Mouse (Mus musculus) embryonic facial prominence, embryonic 15.5 days (tissue): ENCODE data around the gene Slamf9. TPM values are rescaled to one million over a fixed set of nuclear protein-coding genes. Genes with fewer than 3 reads are reported as not detected.

Experiments
- ATAC-seq: fragments of 200-750 bp; cut with Nextera tagmentation; 2 replicates; pipeline ENCODE4 v1.8.0; 2017; ENCODE audit warnings: low read depth, moderate TSS enrichment; ENCODE audit not compliant: insufficient number of reproducible peaks, low FRiP score, low TSS enrichment
- H3K27ac ChIP-seq: fragments of 300-500 bp; sonication (generic); replicated peaks from 2 replicates; pipeline ENCODE4 v1.5.1; 2015; ENCODE audit warnings: mild to moderate bottlenecking, inconsistent platforms
- H3K27me3 ChIP-seq: fragments of 300-500 bp; sonication (generic); 2 replicates; pipeline ENCODE4 v1.6.1; 2015; ENCODE audit warnings: inconsistent platforms
- H3K36me3 ChIP-seq: fragments of 300-500 bp; sonication (generic); 2 replicates; pipeline ENCODE4 v1.6.1; 2015; ENCODE audit warnings: mild to moderate bottlenecking, inconsistent platforms
- H3K4me1 ChIP-seq: fragments of 300-500 bp; sonication (generic); 2 replicates; pipeline ENCODE4 v1.6.1; 2015; ENCODE audit warnings: inconsistent platforms
- H3K4me2 ChIP-seq: fragments of 300-500 bp; sonication (generic); replicated peaks from 2 replicates; pipeline ENCODE4 v1.6.1; 2015; ENCODE audit warnings: mild to moderate bottlenecking, inconsistent platforms
- H3K4me3 ChIP-seq: fragments of 300-500 bp; sonication (generic); replicated peaks from 2 replicates; pipeline ENCODE4 v1.5.1; 2015; ENCODE audit warnings: mild to moderate bottlenecking, inconsistent platforms
- H3K9ac ChIP-seq: fragments of 300-500 bp; sonication (generic); 2 replicates; pipeline ENCODE4 v1.6.1; 2015; ENCODE audit warnings: inconsistent platforms
- H3K9me3 ChIP-seq: fragments of 300-500 bp; sonication (generic); replicated peaks from 2 replicates; pipeline ENCODE4 v1.6.1; 2016; ENCODE audit warnings: inconsistent platforms
- WGBS: fragments of 180-500 bp; shearing (Covaris S2); methylation state at CpG from one replicate; pipeline ENCODE4 v1.1.7; 2015; 5-methylcytosine and 5-hydroxymethylcytosine counted together
- polyA plus RNA-seq: library from polyadenylated mRNA; unstranded; fragments of >200 nt; fragmentation: Nextera tagmentation; extraction: Ambion mirVana; gene quantifications from 2 replicates; pipeline ENCODE4 v1.2.1, GENCODE M21; 2015

Gene Slamf9
- polyA plus RNA-seq, 1 experiment from 2014 or later = 0.85 TPM

DNA sequence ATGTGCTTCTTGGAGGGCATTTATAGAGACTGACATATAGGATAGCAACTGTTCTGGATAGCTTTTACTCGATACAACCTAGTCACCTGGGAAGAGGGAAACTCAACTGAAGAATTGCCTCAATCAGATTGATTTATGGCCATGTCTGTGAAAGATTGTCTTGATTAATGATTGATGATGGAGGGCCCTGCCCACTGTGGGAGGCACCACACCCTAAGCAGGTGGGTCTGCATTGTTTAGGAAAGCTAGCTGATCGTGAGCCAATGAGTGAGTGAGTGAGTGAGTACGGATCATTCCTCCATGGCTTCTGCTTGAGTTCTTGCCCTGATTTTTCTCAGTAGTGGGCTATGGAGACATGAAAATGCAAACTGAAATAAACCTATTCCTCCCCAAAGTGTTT is 34.6 kb upstream of the Slamf9 start:
- H3K4me2 ChIP-seq = no peak overlapping the region
- no peaks in the 10 kb centered on the region for H3K27me3 ChIP-seq
- H3K4me3 ChIP-seq = no peak overlapping the region
- no peak overlapping the region for H3K9ac ChIP-seq
- ATAC-seq = no peak
- WGBS = 88% methylated on average over 3 of the region's 3 CpGs
- no peak overlapping the region for H3K27ac ChIP-seq
- no peaks in the 10 kb centered on the region for H3K9me3 ChIP-seq
- no peaks in the 10 kb centered on the region for H3K4me1 ChIP-seq
- H3K36me3 ChIP-seq = no peaks in the 10 kb centered on the region

DNA sequence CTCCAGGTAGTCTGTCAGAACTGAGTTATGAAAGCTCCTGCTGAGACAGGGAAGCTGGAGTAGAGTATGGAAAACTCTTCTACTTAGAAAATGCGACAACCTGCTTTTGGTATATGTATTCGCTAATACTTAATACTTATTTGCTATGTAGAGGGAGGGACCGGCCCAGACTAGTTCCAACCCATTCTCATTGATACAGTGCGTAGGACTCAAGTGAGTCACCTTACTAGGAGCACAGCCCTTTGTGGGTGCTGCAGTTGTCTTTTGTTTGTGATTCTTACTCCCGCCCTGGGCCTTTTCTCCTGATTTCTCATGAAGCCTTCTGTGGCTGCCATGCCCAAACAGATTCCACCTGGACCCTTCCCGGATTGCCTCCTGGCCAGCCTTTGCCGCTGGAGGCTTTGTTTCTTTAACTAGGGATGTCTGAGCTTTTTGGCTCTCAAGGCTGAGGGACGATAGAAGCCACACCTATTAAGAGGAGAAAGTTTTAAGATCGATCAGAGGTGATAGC is 33.2 kb upstream of the Slamf9 start:
- no peaks in the 10 kb centered on the region for H3K36me3 ChIP-seq
- no peaks in the 10 kb centered on the region for H3K4me1 ChIP-seq
- H3K4me3 ChIP-seq = no peak overlapping the region
- WGBS = 64% methylated on average over 9 of the region's 9 CpGs
- no peak for ATAC-seq
- H3K27me3 ChIP-seq = no peaks in the 10 kb centered on the region
- no peak overlapping the region for H3K9ac ChIP-seq
- H3K27ac ChIP-seq = peak overlapping the region; percentile 28; the same call in 1 of the 2 replicates
- H3K9me3 ChIP-seq = no peaks in the 10 kb centered on the region
- H3K4me2 ChIP-seq = no peak overlapping the region

DNA sequence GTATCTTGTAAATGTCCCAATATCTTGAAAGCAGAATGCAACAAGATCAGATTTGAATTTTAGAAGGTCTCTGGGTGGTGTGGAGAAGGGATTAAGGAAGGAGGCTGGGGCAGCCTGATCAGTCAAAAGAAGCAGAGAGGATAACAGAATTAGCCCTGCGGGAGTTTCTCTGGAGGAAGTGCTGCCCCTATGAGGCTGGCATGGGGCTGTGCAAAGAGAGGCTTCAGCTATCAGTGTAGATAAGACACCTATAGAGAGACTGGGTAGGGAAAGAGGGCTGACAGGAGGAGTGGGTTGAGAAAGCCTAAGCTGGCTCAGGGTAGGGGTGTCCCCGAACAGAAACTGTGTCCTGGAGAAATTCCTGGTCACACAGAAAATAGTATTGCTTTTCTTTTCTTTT is 24.9 kb upstream of the Slamf9 start:
- H3K36me3 ChIP-seq = no peaks in the 10 kb centered on the region
- H3K27me3 ChIP-seq = no peaks in the 10 kb centered on the region
- H3K9ac ChIP-seq = no peak overlapping the region
- WGBS = 30% methylated on average over 2 of the region's 2 CpGs
- H3K27ac ChIP-seq = no peak overlapping the region
- H3K9me3 ChIP-seq = no peaks in the 10 kb centered on the region
- H3K4me2 ChIP-seq = no peak overlapping the region
- H3K4me1 ChIP-seq = 0 out of 2 replicates have a peak, but pooled peaks cover 4% of the 10 kb centered on the region
- no peak overlapping the region for H3K4me3 ChIP-seq
- ATAC-seq = no peak

DNA sequence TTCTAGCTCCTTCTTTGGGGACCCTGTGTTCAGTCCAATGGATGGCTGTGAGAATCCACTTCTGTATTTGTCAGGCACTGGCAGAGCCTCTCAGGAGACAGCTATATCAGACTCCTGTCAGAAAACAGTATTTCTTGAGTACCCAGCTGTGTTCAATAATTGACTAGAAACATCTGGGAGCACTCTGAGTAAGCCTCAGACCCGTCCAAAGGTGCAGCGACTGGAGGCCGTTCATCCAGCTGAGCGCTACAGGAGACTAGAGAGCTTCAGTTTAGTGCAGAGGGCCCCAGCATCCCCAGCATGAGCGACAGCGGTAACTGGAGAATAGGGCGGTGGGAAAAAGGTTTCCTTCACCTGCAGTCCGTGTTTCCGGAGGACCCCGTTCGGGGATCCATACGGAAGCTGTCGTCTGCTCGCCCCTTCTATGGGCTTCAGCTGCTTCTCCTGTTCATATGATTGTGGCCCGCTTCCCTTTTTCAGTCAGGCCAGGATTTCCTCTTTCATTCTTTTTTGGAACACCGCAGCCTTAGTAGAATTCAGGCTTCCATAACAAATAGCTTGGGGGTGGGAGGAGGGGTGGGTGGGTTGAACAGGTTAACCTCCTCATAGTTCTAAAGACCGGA is 24.2 kb upstream of the Slamf9 start:
- Histone ChIP-seq H3K4me3 (no peak overlapping the region), H3K9ac (no peak overlapping the region), H3K4me1 (0 out of 2 replicates have a peak, but pooled peaks cover 4% of the 10 kb centered on the region), H3K9me3 (no peaks in the 10 kb centered on the region), H3K4me2 (no peak overlapping the region), H3K27me3 (no peaks in the 10 kb centered on the region), H3K27ac (no peak overlapping the region), H3K36me3 (no peaks in the 10 kb centered on the region)
- 20% methylated on average over 17 of the region's 17 CpGs for WGBS
- no peak for ATAC-seq

DNA sequence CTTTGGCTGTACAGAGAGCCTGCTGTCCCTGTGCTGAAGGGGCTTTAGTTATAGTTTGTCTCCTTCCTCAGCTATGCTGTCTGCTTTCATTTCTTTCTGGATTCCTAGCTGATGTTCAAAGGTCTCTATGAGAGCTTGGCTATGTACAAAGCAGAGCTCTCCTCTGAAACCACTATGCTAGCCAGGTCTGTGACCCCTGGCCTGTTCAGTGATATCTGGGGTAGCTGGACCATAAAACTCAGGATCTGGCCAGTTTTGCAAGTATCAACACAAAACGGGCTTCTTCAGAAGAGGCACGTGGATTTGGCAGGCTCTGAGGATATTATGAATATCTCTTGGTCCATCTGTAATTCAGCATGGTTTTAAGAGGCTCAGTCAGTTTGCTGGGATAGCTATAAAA is 22.2 kb upstream of the Slamf9 start:
- Histone ChIP-seq H3K4me3 (no peak overlapping the region), H3K9ac (no peak overlapping the region), H3K27me3 (no peaks in the 10 kb centered on the region), H3K27ac (no peak overlapping the region), H3K4me1 (0 out of 2 replicates have a peak, but pooled peaks cover 7% of the 10 kb centered on the region), H3K4me2 (no peak overlapping the region), H3K36me3 (no peaks in the 10 kb centered on the region), H3K9me3 (no peaks in the 10 kb centered on the region)
- 63% methylated on average over 2 of the region's 2 CpGs for WGBS
- no peak for ATAC-seq

DNA sequence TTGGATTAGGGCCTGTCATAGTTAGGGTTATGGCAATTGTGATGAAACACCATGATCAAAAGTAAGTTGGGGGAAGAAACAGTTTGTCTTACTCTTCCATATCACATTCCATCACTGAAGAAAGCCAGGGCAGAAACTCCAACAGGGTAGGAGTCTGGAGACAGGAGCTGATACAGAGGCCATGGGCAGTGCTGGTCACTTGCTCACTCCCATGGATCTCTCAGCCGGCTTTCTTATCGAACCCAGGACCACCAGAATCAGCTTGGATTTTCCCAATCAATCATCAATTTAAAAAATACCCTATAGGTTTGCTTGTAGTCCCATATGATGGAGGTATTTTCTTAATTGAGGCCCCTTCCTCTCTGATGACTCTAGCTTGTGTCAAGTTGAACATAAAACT is 21.3 kb upstream of the Slamf9 start:
- 89% methylated on average over 2 of the region's 2 CpGs for WGBS
- Histone ChIP-seq H3K27me3 (no peaks in the 10 kb centered on the region), H3K9me3 (no peaks in the 10 kb centered on the region), H3K9ac (no peak overlapping the region), H3K36me3 (no peaks in the 10 kb centered on the region), H3K27ac (no peak overlapping the region), H3K4me2 (no peak overlapping the region), H3K4me3 (no peak overlapping the region), H3K4me1 (0 out of 2 replicates have a peak, but pooled peaks cover 7% of the 10 kb centered on the region)
- ATAC-seq = no peak

DNA sequence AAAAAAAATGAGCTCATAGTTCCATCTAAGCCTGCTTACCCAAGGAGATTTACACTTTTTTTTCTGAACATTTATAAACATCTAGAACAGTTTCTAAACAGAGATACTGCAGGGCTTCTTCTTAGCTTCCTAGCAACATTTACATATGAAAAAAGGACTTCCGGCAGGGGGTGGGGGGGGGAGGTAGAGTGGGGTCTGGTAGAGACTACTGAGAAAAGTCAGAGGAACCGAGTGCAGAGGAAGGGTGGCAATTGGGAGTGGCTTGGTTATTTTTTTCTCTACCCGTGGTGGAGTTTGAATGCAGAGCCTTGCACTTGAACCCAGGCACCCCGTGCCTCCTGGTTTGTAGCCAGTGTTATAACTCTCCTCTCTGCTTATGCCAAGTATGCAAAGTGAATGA is 19.7 kb upstream of the Slamf9 start:
- H3K36me3 ChIP-seq = no peaks in the 10 kb centered on the region

DNA sequence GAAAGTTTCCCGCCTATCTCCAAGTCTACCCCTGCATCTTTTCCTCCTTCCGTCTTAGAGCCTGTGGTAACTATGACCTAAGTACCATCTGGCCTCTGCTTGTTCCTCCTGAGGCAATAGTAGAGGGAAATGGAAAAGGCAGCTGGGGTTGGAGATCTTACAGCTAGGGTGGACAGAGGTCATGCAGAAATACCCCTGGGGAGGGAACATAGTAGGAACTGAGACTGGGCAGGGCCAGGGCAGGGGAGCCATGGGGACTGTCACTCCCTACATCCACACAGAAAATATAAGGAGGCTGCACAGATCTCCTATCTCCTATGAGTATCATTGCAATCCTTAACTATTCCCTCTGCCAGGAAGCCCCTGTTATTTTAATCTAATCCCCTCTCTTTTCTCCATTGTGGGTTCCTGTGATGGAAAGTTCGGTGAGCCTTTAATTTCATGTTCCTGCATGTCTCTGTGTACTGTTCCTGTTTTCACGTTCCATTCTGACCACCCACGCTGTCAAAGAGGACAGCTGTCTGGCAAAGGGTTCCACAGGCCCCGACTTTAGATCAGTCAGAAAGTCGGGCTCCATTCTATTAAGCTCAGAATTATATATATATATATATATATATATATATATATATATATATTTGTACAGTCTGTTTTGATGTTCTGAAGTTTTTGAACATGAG is 19.0 kb upstream of the Slamf9 start:
- Histone ChIP-seq H3K27me3 (no peaks in the 10 kb centered on the region), H3K4me1 (0 out of 2 replicates have a peak, but pooled peaks cover 3% of the 10 kb centered on the region), H3K27ac (no peak overlapping the region; the same call in 1 of the 2 replicates), H3K36me3 (no peaks in the 10 kb centered on the region), H3K4me2 (no peak overlapping the region), H3K4me3 (no peak overlapping the region), H3K9ac (no peak overlapping the region), H3K9me3 (no peaks in the 10 kb centered on the region)
- WGBS = 37% methylated on average over 7 of the region's 7 CpGs
- ATAC-seq = peak; percentile 63; the same call in 1 of the 2 replicates

More for the DNA sequence above, 19.7 kb upstream of the Slamf9 start:
- WGBS = 14% methylated on average over 4 of the region's 4 CpGs
- Histone ChIP-seq H3K4me2 (no peak overlapping the region), H3K27me3 (no peaks in the 10 kb centered on the region), H3K9me3 (no peaks in the 10 kb centered on the region), H3K4me1 (0 out of 2 replicates have a peak, but pooled peaks cover 7% of the 10 kb centered on the region), H3K27ac (no peak overlapping the region), H3K9ac (no peak overlapping the region), H3K4me3 (no peak overlapping the region)
- no peak for ATAC-seq

DNA sequence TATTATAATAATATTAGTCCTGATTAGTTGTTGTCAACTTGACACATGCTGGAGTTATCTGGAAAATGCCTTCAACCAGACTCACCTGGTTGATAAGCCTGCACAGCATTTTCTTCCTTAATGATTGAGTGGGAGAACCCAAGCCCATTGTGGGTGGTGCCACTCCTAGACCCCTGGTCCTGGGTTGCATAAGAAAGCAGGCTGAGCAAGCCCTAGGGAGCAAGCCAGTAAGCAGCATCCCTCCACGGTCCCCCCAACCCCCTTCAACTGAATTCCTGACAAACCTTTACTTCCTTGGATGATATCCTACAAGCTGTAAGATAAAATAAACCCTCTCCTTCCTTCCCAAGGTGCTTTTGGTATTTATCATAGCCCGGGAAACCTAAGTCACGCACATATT is 18.0 kb upstream of the Slamf9 start:
- Histone ChIP-seq H3K9ac (no peak overlapping the region), H3K9me3 (no peaks in the 10 kb centered on the region), H3K4me1 (0 out of 2 replicates have a peak, but pooled peaks cover 3% of the 10 kb centered on the region), H3K27me3 (no peaks in the 10 kb centered on the region), H3K4me3 (no peak overlapping the region), H3K4me2 (no peak overlapping the region), H3K36me3 (no peaks in the 10 kb centered on the region), H3K27ac (no peak overlapping the region)
- 92% methylated on average over 3 of the region's 3 CpGs for WGBS
- no peak for ATAC-seq

DNA sequence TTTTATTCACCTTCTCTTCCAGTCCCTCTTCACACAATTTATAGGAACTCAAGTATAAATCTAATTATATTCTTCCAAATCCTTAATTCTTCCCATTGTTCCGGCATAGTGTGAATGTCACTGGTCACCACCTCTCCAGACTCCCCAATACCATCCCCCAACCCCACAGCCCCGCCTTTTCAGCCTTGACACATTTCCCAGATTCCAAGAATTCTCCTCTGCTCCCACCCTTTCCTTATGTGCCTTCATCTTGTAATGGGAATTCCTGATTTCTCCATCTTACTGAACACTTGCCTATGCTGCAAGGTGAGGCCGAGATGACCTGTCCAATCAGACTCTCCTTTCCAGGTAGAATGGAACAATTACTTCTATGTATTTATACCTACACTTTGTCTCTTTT is 17.1 kb upstream of the Slamf9 start:
- Histone ChIP-seq H3K4me3 (no peak overlapping the region), H3K27ac (no peak overlapping the region), H3K4me2 (no peak overlapping the region), H3K4me1 (0 out of 2 replicates have a peak, but pooled peaks cover 3% of the 10 kb centered on the region), H3K36me3 (no peaks in the 10 kb centered on the region), H3K27me3 (no peaks in the 10 kb centered on the region), H3K9me3 (no peaks in the 10 kb centered on the region), H3K9ac (no peak overlapping the region)
- ATAC-seq = no peak
- WGBS = 79% methylated on average over 3 of the region's 3 CpGs

DNA sequence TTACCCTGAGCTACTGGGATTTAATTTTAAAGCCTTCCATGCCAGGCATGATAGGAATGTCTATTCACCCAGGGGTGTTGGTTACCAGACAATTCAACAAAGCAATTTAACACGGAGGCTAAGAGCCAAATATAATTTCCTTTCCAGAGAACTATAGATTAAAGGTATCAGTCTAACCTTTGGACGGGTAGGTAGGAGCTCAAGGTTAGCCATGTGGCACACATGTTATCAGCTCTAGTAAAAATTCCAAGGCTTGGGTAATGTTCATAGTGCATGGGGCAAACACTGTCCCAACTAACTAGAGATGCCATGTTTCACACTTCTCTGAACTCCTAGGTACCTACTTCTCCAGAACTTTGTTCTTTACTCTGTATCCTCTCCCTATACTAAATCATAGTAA is 13.6 kb upstream of the Slamf9 start:
- Histone ChIP-seq H3K4me3 (no peak overlapping the region), H3K4me2 (no peak overlapping the region), H3K9ac (no peak overlapping the region), H3K27ac (no peak overlapping the region), H3K4me1 (no peaks in the 10 kb centered on the region), H3K36me3 (no peaks in the 10 kb centered on the region), H3K9me3 (no peaks in the 10 kb centered on the region), H3K27me3 (no peaks in the 10 kb centered on the region)
- ATAC-seq = no peak
- 47% methylated on average over 2 of the region's 2 CpGs for WGBS
